Mouse (Mus musculus): ENCODE data around the gene Tmem119. TPM values are rescaled to one million over a fixed set of nuclear protein-coding genes. Genes with fewer than 3 reads are reported as not detected.
A peak's percentile ranks its signal among the peaks of the same experiment; 100 is the strongest.

The Tmem119 gene
- polyA plus RNA-seq, 1 experiment from 2014 or later, result 7.9 TPM

DNA sequence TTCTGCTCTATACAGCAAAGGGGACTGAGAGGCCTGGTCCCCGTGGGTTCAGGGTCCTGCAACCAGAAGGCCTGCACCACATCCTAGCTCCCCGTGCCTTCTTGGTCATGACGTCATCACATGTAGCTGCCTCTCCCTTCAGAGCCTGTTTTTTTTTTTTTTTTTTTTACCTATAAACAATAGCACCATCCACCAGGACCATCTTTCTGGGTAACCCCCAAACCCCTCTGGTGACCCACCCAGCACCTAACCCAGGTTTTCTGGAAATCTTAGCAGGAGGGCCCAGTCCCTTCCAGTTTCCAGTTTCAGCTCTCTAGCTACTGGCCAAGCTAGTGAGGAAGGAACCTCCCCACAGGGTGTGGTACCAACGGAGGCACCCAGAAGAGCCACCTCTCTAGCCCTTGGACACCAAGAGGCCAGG, 27.7 kb upstream of the Tmem119 start:
- Histone ChIP-seq H3K4me3 (ENCODE audit: low read length) (no peak overlapping the region), H3K9ac (ENCODE audit: low read depth, low read length) (no peak overlapping the region), H3K4me2 (ENCODE audit: low read length) (no peak overlapping the region), H3K36me3 (ENCODE audit: control insufficient read depth, insufficient read depth, low read length) (no peaks in the 10 kb centered on the region), H3K9me3 (ENCODE audit: control insufficient read depth, low read length) (no peaks in the 10 kb centered on the region), H3K4me1 (ENCODE audit: control insufficient read depth, insufficient read depth, low read depth, low read length) (no peaks in the 10 kb centered on the region), H3K27ac (ENCODE audit: low read depth, low read length) (no peak overlapping the region), H3K27me3 (replicated peaks; ENCODE audit: control insufficient read depth, insufficient read depth, low read length) (no peaks in the 10 kb centered on the region)
- ATAC-seq, result no peak
- 54% methylated on average over 4 of the region's 4 CpGs for WGBS

DNA sequence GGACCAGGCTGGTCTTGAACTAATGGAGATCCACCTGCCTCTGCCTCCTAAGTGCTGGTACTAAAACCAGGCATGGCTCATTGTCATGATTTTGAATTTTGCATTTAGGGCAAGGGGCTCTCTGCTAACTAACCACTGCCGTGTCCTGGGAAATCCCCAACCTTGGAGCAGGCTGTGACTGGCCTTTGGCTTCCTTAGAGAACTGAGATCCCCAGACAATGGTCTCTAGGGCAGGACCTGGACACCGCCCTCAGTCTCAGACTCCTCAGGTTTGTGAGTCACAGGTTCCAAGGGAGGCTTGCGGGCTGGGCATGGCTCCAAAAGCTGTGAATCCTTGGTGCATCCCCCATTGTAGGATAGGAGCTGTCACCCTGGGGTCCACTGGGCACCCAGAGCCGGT, 26.3 kb upstream of the Tmem119 start:
- Histone ChIP-seq H3K36me3 (ENCODE audit: control insufficient read depth, insufficient read depth, low read length) (no peaks in the 10 kb centered on the region), H3K4me1 (ENCODE audit: control insufficient read depth, insufficient read depth, low read depth, low read length) (no peaks in the 10 kb centered on the region), H3K9me3 (ENCODE audit: control insufficient read depth, low read length) (no peaks in the 10 kb centered on the region), H3K27ac (ENCODE audit: low read depth, low read length) (no peak overlapping the region), H3K4me2 (ENCODE audit: low read length) (no peak overlapping the region), H3K27me3 (replicated peaks; ENCODE audit: control insufficient read depth, insufficient read depth, low read length) (no peaks in the 10 kb centered on the region), H3K9ac (ENCODE audit: low read depth, low read length) (no peak overlapping the region), H3K4me3 (ENCODE audit: low read length) (no peak overlapping the region)
- ATAC-seq, result no peak
- 87% methylated on average over 4 of the region's 4 CpGs for WGBS

DNA sequence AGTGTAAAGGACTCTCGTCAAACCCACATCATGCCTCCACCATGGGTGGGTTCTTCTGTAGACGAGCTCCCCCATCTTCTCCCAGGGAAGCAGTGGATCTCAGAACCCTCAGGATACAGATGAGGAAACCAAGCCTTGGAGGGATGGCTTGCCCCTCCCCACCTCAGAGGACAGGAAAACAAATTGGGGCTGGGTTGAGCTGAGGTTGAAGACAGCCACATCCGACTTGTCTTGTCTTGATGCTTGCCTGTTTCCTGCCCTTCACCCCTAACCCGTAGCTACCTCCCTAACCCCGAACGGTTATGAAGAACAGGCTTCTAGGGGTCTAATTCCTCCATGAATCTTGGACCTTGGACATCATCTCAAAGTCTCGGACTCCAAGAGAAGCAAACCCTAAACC, 25.2 kb upstream of the Tmem119 start:
- no peaks in the 10 kb centered on the region for H3K4me1 ChIP-seq (ENCODE audit: control insufficient read depth, insufficient read depth, low read depth, low read length)
- H3K27me3 ChIP-seq (replicated peaks; ENCODE audit: control insufficient read depth, insufficient read depth, low read length), result no peaks in the 10 kb centered on the region
- ATAC-seq, result no peak
- H3K4me2 ChIP-seq (ENCODE audit: low read length), result no peak overlapping the region
- H3K9ac ChIP-seq (ENCODE audit: low read depth, low read length), result no peak overlapping the region
- H3K4me3 ChIP-seq (ENCODE audit: low read length), result no peak overlapping the region
- no peaks in the 10 kb centered on the region for H3K36me3 ChIP-seq (ENCODE audit: control insufficient read depth, insufficient read depth, low read length)
- no peaks in the 10 kb centered on the region for H3K9me3 ChIP-seq (ENCODE audit: control insufficient read depth, low read length)
- H3K27ac ChIP-seq (ENCODE audit: low read depth, low read length), result no peak overlapping the region
- 86% methylated on average over 7 of the region's 7 CpGs for WGBS

DNA sequence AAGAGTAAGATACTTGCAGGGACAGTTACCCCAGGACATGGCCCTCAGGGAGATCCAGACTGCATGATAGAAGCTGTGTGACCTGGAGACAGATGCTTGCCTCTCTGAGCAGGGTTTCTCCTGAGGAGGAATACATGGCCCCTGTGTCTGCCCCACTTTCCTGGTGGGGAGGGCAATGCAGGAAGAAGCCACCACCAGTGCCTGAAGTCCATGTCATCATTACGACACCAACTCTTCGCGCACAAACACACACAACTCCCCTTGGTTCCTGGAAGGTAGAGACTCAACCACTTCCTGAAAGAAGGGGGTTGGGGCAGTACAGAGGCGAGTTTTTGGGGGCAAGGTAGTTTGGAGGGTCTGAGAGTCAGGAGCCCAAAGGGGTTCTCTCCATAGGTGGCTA, 23.9 kb upstream of the Tmem119 start:
- Histone ChIP-seq H3K27ac (ENCODE audit: low read depth, low read length) (no peak overlapping the region), H3K4me3 (ENCODE audit: low read length) (no peak overlapping the region), H3K4me1 (ENCODE audit: control insufficient read depth, insufficient read depth, low read depth, low read length) (no peaks in the 10 kb centered on the region), H3K36me3 (ENCODE audit: control insufficient read depth, insufficient read depth, low read length) (no peaks in the 10 kb centered on the region), H3K9me3 (ENCODE audit: control insufficient read depth, low read length) (no peaks in the 10 kb centered on the region), H3K4me2 (ENCODE audit: low read length) (no peak overlapping the region), H3K9ac (ENCODE audit: low read depth, low read length) (no peak overlapping the region), H3K27me3 (replicated peaks; ENCODE audit: control insufficient read depth, insufficient read depth, low read length) (no peaks in the 10 kb centered on the region)
- no peak for ATAC-seq
- 95% methylated on average over 4 of the region's 4 CpGs for WGBS

DNA sequence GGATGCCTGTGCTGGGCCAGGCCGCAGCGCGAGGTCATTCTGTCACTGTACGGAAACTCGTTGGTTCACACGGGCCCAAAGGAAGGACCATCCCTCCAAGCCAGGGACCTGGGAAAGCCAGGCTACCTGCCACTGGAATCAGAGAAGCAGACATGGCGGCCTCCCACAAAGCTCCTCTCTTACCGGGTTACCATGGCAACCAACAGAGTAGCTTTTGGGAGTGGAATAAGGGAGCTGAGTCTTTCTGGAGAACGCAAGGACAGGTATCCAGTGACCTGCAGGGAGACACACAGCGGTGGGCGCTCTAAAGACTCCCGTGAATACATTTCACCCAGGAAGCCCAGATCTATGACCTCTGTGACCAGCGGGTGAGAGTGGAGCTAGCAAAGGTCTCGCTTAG, 18.3 kb upstream of the Tmem119 start:
- H3K27ac ChIP-seq (ENCODE audit: low read depth, low read length), result no peak overlapping the region
- no peak overlapping the region for H3K4me3 ChIP-seq (ENCODE audit: low read length)
- ATAC-seq, result 0 out of 2 replicates have a peak, but pooled peaks have one; percentile 20
- H3K36me3 ChIP-seq (ENCODE audit: control insufficient read depth, insufficient read depth, low read length), result no peaks in the 10 kb centered on the region
- peaks cover 4% of the 10 kb centered on the region; the same call in 1 of the 2 replicates for H3K4me1 ChIP-seq (ENCODE audit: control insufficient read depth, insufficient read depth, low read depth, low read length)
- no peak overlapping the region for H3K4me2 ChIP-seq (ENCODE audit: low read length)
- no peaks in the 10 kb centered on the region for H3K9me3 ChIP-seq (ENCODE audit: control insufficient read depth, low read length)
- H3K9ac ChIP-seq (ENCODE audit: low read depth, low read length), result no peak overlapping the region
- WGBS, result 64% methylated on average over 14 of the region's 14 CpGs
- H3K27me3 ChIP-seq (replicated peaks; ENCODE audit: control insufficient read depth, insufficient read depth, low read length), result no peaks in the 10 kb centered on the region

DNA sequence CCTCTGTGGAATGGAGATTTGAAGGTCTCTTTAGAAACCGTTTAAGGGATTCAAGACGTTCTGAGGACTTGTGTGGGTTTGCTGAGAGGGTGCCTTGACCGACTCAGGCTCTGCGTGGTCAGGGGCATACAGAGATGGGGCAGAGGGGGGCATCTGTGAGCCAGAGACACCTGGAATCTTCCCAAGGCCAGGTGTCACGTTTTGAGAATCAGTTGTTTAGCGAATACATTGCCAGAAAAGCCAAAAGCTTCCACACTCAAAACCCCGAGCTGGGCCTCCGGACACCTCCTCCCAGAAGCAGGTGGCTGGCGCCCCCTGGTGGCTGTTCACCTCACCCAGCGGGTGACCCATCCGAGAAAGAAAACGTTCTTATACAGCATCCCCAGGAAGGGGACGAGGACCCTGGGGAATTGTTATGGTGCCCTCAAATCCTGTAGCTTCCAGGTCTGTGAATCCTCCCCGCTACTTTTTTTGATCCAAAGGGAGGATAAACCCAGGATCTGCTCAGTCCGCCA, 15.4 kb upstream of the Tmem119 start:
- H3K27ac ChIP-seq (ENCODE audit: low read depth, low read length), result no peak overlapping the region
- H3K27me3 ChIP-seq (replicated peaks; ENCODE audit: control insufficient read depth, insufficient read depth, low read length), result no peaks in the 10 kb centered on the region; the same call in 1 of the 2 replicates
- WGBS, result 11% methylated on average over 15 of the region's 15 CpGs
- H3K9ac ChIP-seq (ENCODE audit: low read depth, low read length), result no peak overlapping the region
- no peak overlapping the region for H3K4me2 ChIP-seq (ENCODE audit: low read length)
- H3K9me3 ChIP-seq (ENCODE audit: control insufficient read depth, low read length), result 0 out of 2 replicates have a peak, but pooled peaks cover 4% of the 10 kb centered on the region
- no peak overlapping the region for H3K4me3 ChIP-seq (ENCODE audit: low read length)
- no peaks in the 10 kb centered on the region for H3K36me3 ChIP-seq (ENCODE audit: control insufficient read depth, insufficient read depth, low read length)
- H3K4me1 ChIP-seq (ENCODE audit: control insufficient read depth, insufficient read depth, low read depth, low read length), result peaks cover 4% of the 10 kb centered on the region; the same call in 1 of the 2 replicates
- no peak for ATAC-seq

DNA sequence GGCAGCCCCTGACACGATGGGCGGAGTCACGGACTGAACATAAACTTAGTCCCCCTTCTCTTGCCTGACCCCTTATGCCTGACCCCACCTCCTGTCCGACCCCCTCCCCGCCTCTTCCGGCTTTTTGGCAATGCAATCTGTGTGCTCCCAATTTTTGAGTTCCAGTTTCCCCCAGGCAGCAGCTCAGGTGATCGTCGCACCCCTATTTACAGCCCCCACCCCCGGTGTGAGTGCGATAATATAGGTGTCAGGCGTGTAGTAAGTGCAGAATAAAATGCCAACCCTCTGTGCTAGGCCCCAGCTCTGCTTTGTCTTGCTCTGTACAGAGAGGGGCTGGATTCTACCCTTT, 14.7 kb upstream of the Tmem119 start:
- 54% methylated on average over 11 of the region's 11 CpGs for whole genome bisulfite sequencing
- H3K27me3 ChIP-seq (replicated peaks; ENCODE audit: control insufficient read depth, insufficient read depth, low read length), result no peaks in the 10 kb centered on the region; the same call in 1 of the 2 replicates
- H3K9me3 ChIP-seq (ENCODE audit: control insufficient read depth, low read length), result 0 out of 2 replicates have a peak, but pooled peaks cover 4% of the 10 kb centered on the region
- no peaks in the 10 kb centered on the region for H3K36me3 ChIP-seq (ENCODE audit: control insufficient read depth, insufficient read depth, low read length)
- H3K4me2 ChIP-seq (ENCODE audit: low read length), result no peak overlapping the region
- no peak overlapping the region for H3K27ac ChIP-seq (ENCODE audit: low read depth, low read length)
- no peak overlapping the region for H3K4me3 ChIP-seq (ENCODE audit: low read length)
- H3K4me1 ChIP-seq (ENCODE audit: control insufficient read depth, insufficient read depth, low read depth, low read length), result peaks cover 4% of the 10 kb centered on the region; the same call in 1 of the 2 replicates
- no peak for ATAC-seq
- no peak overlapping the region for H3K9ac ChIP-seq (ENCODE audit: low read depth, low read length)

DNA sequence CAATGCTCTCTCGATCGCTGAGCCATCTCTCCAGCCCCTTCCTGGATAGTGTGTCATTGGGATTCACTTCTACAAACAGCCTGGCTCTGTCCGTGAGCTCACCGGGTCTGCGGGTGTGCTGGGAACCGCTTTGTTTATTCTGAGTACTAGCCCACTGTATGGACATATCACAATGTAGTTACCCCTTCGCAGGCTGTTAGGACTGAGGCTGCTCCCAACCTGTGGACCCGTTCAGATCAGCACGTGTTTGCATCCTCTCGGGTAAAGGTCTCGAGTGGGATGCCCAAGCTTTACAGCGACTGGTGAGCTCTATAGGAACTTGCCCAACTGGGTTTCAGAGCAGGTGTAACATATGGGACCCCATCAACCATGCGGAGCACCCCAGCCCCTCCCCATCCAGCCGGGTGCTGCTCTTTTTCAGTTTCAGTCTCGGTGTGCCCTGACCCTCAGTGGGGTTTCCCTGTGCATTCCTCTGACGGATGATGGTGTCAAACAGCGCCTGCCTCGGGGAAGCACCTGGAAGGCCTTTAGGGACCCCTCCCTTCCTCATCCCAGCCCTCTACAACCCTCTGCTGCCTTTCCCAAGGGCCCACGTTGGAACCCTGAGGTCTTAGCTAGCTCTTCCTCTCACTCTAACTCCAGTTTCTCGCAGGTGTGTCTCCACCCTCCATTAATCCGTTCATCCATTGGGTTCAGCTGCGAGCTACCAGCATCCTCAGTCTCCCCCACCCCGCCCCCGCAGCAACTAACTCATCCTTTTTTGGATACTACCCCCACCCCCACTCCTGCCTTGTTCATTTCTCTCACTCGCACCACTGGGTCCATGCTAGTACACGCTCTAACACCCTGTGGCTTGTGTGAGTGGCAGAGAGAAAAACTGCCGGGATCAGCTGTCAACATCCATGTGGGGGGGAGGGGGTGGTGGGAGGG, 14.1 kb upstream of the Tmem119 start:
- no peaks in the 10 kb centered on the region for H3K36me3 ChIP-seq (ENCODE audit: control insufficient read depth, insufficient read depth, low read length)
- 0 out of 2 replicates have a peak, but pooled peaks cover 4% of the 10 kb centered on the region for H3K9me3 ChIP-seq (ENCODE audit: control insufficient read depth, low read length)
- WGBS, result 38% methylated on average over 27 of the region's 27 CpGs
- H3K4me2 ChIP-seq (ENCODE audit: low read length), result no peak overlapping the region
- peaks cover 4% of the 10 kb centered on the region; the same call in 1 of the 2 replicates for H3K4me1 ChIP-seq (ENCODE audit: control insufficient read depth, insufficient read depth, low read depth, low read length)
- H3K27ac ChIP-seq (ENCODE audit: low read depth, low read length), result no peak overlapping the region
- no peak overlapping the region for H3K4me3 ChIP-seq (ENCODE audit: low read length)
- ATAC-seq, result no peak
- H3K27me3 ChIP-seq (replicated peaks; ENCODE audit: control insufficient read depth, insufficient read depth, low read length), result no peaks in the 10 kb centered on the region; the same call in 1 of the 2 replicates
- no peak overlapping the region for H3K9ac ChIP-seq (ENCODE audit: low read depth, low read length)

DNA sequence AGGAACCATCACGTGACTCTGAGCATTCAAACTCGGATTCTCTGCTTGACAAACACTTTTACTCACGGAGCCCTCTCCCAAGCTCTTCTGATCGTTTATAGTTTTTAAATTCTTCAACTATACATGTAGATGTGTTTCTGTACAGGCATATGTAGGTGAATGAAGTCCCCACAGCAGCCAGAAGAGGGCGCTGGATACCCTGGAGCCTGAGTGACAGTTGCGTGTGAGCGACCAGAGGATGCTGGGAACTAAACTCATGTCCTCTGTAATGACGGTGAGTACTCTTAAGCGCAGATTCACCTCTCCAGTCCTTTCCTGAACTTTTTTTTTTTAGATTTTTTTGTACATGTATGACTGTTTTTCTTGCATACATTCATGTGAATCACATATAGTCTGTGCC, 13.3 kb upstream of the Tmem119 start:
- H3K9ac ChIP-seq (ENCODE audit: low read depth, low read length), result no peak overlapping the region
- WGBS, result 26% methylated on average over 9 of the region's 9 CpGs
- 0 out of 2 replicates have a peak, but pooled peaks cover 4% of the 10 kb centered on the region for H3K9me3 ChIP-seq (ENCODE audit: control insufficient read depth, low read length)
- no peaks in the 10 kb centered on the region; the same call in 1 of the 2 replicates for H3K27me3 ChIP-seq (replicated peaks; ENCODE audit: control insufficient read depth, insufficient read depth, low read length)
- H3K4me3 ChIP-seq (ENCODE audit: low read length), result no peak overlapping the region
- H3K36me3 ChIP-seq (ENCODE audit: control insufficient read depth, insufficient read depth, low read length), result no peaks in the 10 kb centered on the region
- no peak overlapping the region for H3K27ac ChIP-seq (ENCODE audit: low read depth, low read length)
- no peak overlapping the region for H3K4me2 ChIP-seq (ENCODE audit: low read length)
- ATAC-seq, result no peak
- peaks cover 4% of the 10 kb centered on the region; the same call in 1 of the 2 replicates for H3K4me1 ChIP-seq (ENCODE audit: control insufficient read depth, insufficient read depth, low read depth, low read length)

Measured in hindbrain, embryonic 16.5 days (tissue).